Mouse (Mus musculus) liver, embryonic 15.5 days (tissue): Measurements from ENCODE around the gene Bdnf. TPM values are rescaled to one million over a fixed set of nuclear protein-coding genes. Genes with fewer than 3 reads are reported as not detected.

Source experiments
- ATAC-seq: fragments of 200-750 bp; cut with Nextera tagmentation; 2 replicates; pipeline ENCODE4 v1.8.0; 2017; ENCODE audit warnings: moderate number of reproducible peaks, mild to moderate bottlenecking, moderate library complexity; ENCODE audit not compliant: insufficient read depth
- H3K27ac ChIP-seq: fragments of 300-500 bp; sonication (generic); replicated peaks from 2 replicates; pipeline ENCODE4 v1.5.1; 2015; ENCODE audit warnings: mild to moderate bottlenecking, inconsistent platforms
- H3K27me3 ChIP-seq: fragments of 300-500 bp; sonication (generic); 2 replicates; pipeline ENCODE4 v1.6.1; 2015; ENCODE audit warnings: mild to moderate bottlenecking, inconsistent platforms
- H3K36me3 ChIP-seq: fragments of 300-500 bp; sonication (generic); replicated peaks from 2 replicates; pipeline ENCODE4 v1.6.1; 2015; ENCODE audit warnings: moderate library complexity, mild to moderate bottlenecking, inconsistent platforms
- H3K4me1 ChIP-seq: fragments of 300-500 bp; sonication (generic); replicated peaks from 2 replicates; pipeline ENCODE4 v1.6.1; 2015; ENCODE audit warnings: inconsistent platforms
- H3K4me2 ChIP-seq: fragments of 300-500 bp; sonication (generic); 2 replicates; pipeline ENCODE4 v1.6.1; 2015; ENCODE audit warnings: moderate library complexity, mild to moderate bottlenecking, inconsistent platforms
- H3K4me3 ChIP-seq: fragments of 300-500 bp; sonication (generic); replicated peaks from 2 replicates; pipeline ENCODE4 v1.5.1; 2015; ENCODE audit warnings: mild to moderate bottlenecking, inconsistent platforms
- H3K9ac ChIP-seq: fragments of 300-500 bp; sonication (generic); 2 replicates; pipeline ENCODE4 v1.6.1; 2015; ENCODE audit warnings: moderate library complexity, mild to moderate bottlenecking, inconsistent platforms
- H3K9me3 ChIP-seq: fragments of 300-500 bp; sonication (generic); replicated peaks from 2 replicates; pipeline ENCODE4 v1.6.1; 2016; ENCODE audit warnings: inconsistent platforms
- WGBS: fragments of 180-500 bp; shearing (Covaris S2); methylation state at CpG from one replicate; pipeline ENCODE4 v1.1.7; 2015; ENCODE audit warnings: mixed read lengths; ENCODE audit not compliant: insufficient replicate concordance; 5-methylcytosine and 5-hydroxymethylcytosine counted together
- polyA plus RNA-seq: library from polyadenylated mRNA; unstranded; fragments of >200 nt; fragmentation: Nextera tagmentation; extraction: Ambion mirVana; gene quantifications from 2 replicates; pipeline ENCODE4 v1.2.1, GENCODE M21; 2015

The Bdnf gene
- polyA plus RNA-seq, 1 experiment from 2014 or later = 0.09 TPM

DNA sequence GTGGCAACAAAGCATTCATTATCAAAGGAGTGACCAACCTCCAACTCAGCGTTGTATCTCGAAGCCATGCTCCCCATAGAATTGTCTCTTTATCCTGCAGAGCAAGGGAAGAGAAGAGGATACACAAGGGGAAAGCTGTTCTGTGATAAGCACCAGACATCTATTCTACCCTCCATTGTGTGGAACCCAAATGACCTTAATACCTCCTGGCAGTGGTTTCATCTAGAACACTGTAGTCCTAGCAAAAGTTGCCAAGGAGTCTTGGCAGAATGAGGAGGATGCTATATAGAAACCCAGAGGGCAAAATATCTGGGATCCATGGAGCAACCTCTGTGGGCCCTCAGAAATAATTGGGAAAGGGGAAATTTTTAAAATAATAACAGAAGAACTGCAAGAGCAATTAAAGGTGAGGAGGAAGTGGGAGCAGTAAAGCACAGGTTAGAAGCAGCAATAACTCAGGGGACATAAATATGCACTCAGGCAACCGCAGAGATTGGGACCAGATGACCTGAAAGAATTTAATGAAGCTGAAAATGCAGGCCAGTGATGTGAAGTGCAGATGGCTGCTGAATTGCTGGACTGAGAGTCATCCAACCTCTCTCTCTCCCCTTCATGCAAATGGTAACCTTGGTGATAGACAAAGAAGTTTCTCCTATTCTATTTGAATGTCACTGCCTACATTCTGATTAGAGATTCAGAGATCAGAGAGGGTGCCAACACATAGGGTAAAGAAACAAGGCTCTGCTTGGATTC, 68.9 kb downstream of the Bdnf start:
- Histone ChIP-seq H3K36me3 (no peaks in the 10 kb centered on the region), H3K9me3 (no peaks in the 10 kb centered on the region), H3K27me3 (no peaks in the 10 kb centered on the region), H3K4me3 (no peak overlapping the region), H3K4me2 (no peak overlapping the region), H3K4me1 (no peaks in the 10 kb centered on the region), H3K27ac (no peak overlapping the region), H3K9ac (no peak overlapping the region)
- no peak for ATAC-seq
- WGBS = 68% methylated on average over 3 of the region's 3 CpGs

DNA sequence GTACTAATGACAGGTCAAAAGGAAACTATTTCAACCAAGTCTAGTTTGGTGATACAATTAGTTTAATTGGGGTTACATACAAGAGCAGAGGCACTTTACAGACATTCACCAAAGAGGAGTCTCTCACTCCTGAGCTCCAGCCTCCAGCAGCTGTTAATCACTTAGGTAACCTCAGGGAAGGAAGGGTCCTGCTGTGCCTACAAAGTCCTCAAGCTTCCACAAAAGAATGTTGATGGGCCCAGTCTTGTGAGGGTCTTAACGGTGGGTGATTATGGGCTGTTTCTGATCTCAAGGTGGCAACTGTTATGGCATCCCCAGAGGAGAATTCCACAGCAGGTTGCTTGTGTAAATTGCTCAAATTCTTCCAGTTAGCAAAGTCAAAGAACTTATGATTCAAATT, 71.7 kb downstream of the Bdnf start:
- H3K9me3 ChIP-seq = no peaks in the 10 kb centered on the region

DNA sequence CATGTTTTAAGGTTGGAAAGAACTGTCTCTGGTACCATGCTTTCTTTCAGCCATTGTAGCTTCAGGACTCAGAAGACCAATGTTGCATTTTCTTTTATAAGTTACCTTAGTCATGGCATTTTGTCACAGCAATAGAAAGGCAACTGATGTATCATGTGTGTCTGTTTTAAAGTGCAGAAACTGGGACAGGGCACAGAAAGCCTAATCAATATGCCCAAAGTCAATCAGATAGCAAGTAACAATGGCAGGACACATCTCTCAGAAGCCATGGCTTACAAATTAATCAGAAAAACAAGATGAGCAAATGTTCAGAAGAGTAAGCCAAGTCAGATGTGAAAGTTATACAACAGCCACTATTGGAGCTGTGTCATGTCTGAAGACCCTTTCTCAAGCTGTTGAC, 73.9 kb downstream of the Bdnf start:
- no peaks in the 10 kb centered on the region for H3K9me3 ChIP-seq
- no peak overlapping the region for H3K4me2 ChIP-seq
- ATAC-seq = no peak
- no peaks in the 10 kb centered on the region for H3K27me3 ChIP-seq
- H3K27ac ChIP-seq = no peak overlapping the region
- no peaks in the 10 kb centered on the region for H3K4me1 ChIP-seq
- no peak overlapping the region for H3K4me3 ChIP-seq
- no peaks in the 10 kb centered on the region for H3K36me3 ChIP-seq
- no peak overlapping the region for H3K9ac ChIP-seq

More for the DNA sequence above, 71.7 kb downstream of the Bdnf start:
- no peaks in the 10 kb centered on the region for H3K36me3 ChIP-seq
- 5% methylated on average over 1 of the region's 1 CpGs for WGBS
- no peak for ATAC-seq
- no peak overlapping the region for H3K4me3 ChIP-seq
- no peaks in the 10 kb centered on the region for H3K27me3 ChIP-seq
- H3K4me2 ChIP-seq = no peak overlapping the region
- H3K4me1 ChIP-seq = no peaks in the 10 kb centered on the region
- no peak overlapping the region for H3K27ac ChIP-seq
- H3K9ac ChIP-seq = no peak overlapping the region

DNA sequence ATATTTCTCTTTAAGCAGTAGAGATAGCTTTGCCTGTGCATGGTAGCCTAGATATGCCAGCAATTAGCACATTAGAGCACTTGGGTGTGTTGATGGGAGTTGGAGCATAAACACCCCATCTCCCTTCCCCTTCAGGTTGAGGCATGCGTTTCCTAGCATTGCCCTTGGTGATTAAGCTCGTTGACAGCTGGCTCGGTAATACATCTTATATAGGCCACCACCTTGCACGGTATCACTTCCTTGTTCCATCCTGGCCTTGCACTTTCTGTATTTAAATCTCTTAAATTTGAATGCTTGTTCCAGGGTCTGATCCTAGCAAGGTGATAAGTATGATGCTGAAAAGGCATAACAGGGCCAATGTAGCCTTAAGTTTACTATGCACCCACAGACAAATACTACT, 74.3 kb downstream of the Bdnf start:
- no peak for ATAC-seq
- H3K4me1 ChIP-seq = no peaks in the 10 kb centered on the region
- H3K4me2 ChIP-seq = no peak overlapping the region
- H3K36me3 ChIP-seq = no peaks in the 10 kb centered on the region
- no peaks in the 10 kb centered on the region for H3K27me3 ChIP-seq
- no peak overlapping the region for H3K4me3 ChIP-seq
- H3K27ac ChIP-seq = no peak overlapping the region
- no peaks in the 10 kb centered on the region for H3K9me3 ChIP-seq
- 49% methylated on average over 4 of the region's 4 CpGs for WGBS
- no peak overlapping the region for H3K9ac ChIP-seq

DNA sequence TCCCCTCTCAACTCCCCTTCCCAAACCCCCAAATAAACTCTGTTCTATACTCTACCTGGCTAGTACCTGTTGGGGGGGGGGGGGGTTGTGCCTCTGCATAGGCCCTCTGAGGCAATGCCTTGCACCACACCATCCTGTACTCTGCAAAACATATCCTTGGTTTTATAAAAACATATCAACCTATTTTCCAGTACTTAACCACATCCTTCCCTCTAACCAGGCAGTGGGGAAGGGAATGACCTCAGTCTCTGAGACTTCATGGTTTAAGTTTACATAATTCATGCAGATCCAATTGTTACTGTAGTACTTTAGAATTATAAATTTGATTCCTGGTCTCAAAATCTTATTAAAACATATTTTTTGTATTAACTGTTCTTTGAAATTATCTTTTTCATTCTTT, 75.5 kb downstream of the Bdnf start:
- Histone ChIP-seq H3K27ac (no peak overlapping the region), H3K4me2 (no peak overlapping the region), H3K27me3 (no peaks in the 10 kb centered on the region), H3K36me3 (no peaks in the 10 kb centered on the region), H3K4me1 (no peaks in the 10 kb centered on the region), H3K9me3 (no peaks in the 10 kb centered on the region), H3K4me3 (no peak overlapping the region), H3K9ac (no peak overlapping the region)
- ATAC-seq = no peak

DNA sequence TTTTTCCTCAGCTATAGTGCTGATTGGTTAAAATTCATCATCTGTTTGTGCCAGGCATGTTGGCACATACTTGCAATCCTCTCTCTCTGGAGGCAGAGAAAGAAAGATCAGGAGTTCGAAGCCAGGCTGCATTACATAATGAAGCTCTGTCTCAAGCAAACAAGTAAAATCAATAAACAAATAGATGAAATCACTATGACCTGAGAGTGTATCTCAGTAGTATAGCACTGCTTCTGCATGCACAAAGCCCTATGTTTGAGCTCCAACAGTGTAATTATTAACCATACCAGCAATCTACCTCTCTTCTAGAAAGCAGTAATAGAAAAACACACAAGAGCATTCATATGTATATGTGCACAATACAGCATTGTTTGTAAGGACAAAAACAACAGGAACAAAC, 76.0 kb downstream of the Bdnf start:
- Histone ChIP-seq H3K9me3 (no peaks in the 10 kb centered on the region), H3K9ac (no peak overlapping the region), H3K27ac (no peak overlapping the region), H3K4me3 (no peak overlapping the region), H3K36me3 (no peaks in the 10 kb centered on the region), H3K27me3 (no peaks in the 10 kb centered on the region), H3K4me1 (no peaks in the 10 kb centered on the region), H3K4me2 (no peak overlapping the region)
- WGBS = 23% methylated on average over 1 of the region's 1 CpGs
- peak; percentile 74; the same call in 1 of the 2 replicates for ATAC-seq

DNA sequence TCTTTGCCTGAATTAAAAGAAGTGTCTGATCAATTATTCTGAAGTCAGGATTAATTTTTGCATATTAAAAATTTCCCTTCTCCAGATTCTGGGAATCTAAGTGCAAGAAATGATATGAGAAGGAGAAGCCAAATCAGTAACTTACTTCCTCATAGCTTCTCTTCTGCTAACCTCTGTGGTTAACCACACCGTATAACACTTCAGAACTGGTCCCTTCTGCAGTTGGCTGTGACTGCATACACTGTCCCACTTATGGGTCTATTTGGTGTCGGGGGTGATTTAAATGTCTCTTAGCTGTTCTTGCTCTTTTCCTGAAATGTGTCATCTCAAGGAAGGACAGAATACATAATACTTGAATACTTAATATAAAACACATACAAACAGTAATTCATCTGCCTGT, 81.8 kb downstream of the Bdnf start:
- Histone ChIP-seq H3K4me1 (no peaks in the 10 kb centered on the region), H3K9me3 (no peaks in the 10 kb centered on the region), H3K4me3 (no peak overlapping the region), H3K27ac (no peak overlapping the region), H3K36me3 (no peaks in the 10 kb centered on the region), H3K27me3 (no peaks in the 10 kb centered on the region), H3K9ac (no peak overlapping the region), H3K4me2 (no peak overlapping the region)
- no peak for ATAC-seq
- whole genome bisulfite sequencing = 9% methylated on average over 2 of the region's 2 CpGs

DNA sequence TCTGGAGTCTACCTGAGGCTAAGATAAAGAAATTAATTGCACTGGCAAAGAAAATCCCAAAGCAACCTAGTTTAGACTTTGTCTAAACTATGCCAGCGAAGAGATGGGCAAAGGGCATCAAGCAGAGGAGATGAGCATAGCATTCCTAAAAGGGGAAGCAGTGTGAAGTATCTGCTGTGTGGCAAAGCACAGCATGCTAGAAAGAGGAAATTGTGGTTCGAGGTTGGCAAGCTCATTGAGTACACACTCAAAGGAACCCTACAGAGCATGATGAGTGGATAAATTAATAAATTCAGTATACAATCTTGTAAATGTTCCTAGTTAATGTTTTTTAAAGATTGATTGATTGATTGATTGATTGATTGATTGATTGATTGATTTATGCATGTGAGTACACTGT, 92.3 kb downstream of the Bdnf start:
- Histone ChIP-seq H3K27ac (no peak overlapping the region), H3K4me1 (no peaks in the 10 kb centered on the region), H3K27me3 (no peaks in the 10 kb centered on the region), H3K4me2 (no peak overlapping the region), H3K9me3 (no peaks in the 10 kb centered on the region), H3K4me3 (no peak overlapping the region), H3K9ac (no peak overlapping the region), H3K36me3 (no peaks in the 10 kb centered on the region)
- WGBS = 9% methylated on average over 2 of the region's 2 CpGs
- no peak for ATAC-seq

DNA sequence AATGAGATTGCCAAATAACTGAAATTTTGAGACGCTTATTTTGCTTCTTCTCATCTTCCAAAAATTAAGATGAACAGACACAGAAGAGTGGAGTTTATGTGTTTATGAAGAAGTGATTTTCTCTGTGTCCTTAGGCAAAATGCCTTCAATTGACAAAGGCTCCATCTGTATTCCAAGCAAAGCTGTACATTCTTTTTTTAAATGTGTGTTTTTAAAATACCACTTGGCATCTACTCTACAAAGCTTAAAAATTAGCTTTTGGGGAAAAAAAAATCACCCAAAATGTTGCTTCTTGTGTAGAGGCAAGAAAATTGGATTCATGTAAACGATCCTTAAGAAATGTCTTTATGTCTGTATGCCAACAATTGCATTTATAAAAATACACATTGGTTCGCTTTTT, 94.3 kb downstream of the Bdnf start:
- H3K27ac ChIP-seq = no peak overlapping the region
- H3K36me3 ChIP-seq = no peaks in the 10 kb centered on the region
- 57% methylated on average over 3 of the region's 3 CpGs for WGBS
- H3K4me2 ChIP-seq = no peak overlapping the region
- H3K4me1 ChIP-seq = no peaks in the 10 kb centered on the region
- no peak for ATAC-seq
- H3K9ac ChIP-seq = no peak overlapping the region
- H3K4me3 ChIP-seq = no peak overlapping the region
- no peaks in the 10 kb centered on the region for H3K9me3 ChIP-seq
- no peaks in the 10 kb centered on the region for H3K27me3 ChIP-seq

DNA sequence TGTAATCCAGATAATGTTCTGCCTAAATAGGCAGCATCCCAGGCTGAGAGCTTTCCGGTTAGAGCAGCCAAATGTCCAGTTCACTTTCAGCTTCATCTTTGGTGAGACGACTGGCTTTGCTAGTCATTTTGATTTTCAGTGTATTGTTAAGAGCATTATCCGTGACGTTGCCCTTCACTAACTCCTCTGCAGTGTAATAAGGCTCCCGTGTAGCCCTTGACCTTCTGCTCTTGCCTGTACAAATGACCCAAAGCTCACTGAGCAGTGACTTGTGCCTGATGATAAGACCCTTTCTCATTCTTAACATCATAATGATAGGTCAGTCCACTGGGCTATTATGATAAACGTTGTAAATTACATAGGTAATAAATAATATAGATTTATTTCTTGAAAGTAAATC, 101.9 kb downstream of the Bdnf start:
- no peaks in the 10 kb centered on the region for H3K36me3 ChIP-seq
- H3K4me1 ChIP-seq = no peaks in the 10 kb centered on the region
- H3K9ac ChIP-seq = no peak overlapping the region
- H3K9me3 ChIP-seq = no peaks in the 10 kb centered on the region
- no peaks in the 10 kb centered on the region for H3K27me3 ChIP-seq
- H3K4me2 ChIP-seq = no peak overlapping the region
- H3K4me3 ChIP-seq = no peak overlapping the region
- no peak for ATAC-seq
- 60% methylated on average over 6 of the region's 6 CpGs for WGBS
- H3K27ac ChIP-seq = no peak overlapping the region
